Mouse (Mus musculus): ENCODE data around the gene Pigo.

DNA sequence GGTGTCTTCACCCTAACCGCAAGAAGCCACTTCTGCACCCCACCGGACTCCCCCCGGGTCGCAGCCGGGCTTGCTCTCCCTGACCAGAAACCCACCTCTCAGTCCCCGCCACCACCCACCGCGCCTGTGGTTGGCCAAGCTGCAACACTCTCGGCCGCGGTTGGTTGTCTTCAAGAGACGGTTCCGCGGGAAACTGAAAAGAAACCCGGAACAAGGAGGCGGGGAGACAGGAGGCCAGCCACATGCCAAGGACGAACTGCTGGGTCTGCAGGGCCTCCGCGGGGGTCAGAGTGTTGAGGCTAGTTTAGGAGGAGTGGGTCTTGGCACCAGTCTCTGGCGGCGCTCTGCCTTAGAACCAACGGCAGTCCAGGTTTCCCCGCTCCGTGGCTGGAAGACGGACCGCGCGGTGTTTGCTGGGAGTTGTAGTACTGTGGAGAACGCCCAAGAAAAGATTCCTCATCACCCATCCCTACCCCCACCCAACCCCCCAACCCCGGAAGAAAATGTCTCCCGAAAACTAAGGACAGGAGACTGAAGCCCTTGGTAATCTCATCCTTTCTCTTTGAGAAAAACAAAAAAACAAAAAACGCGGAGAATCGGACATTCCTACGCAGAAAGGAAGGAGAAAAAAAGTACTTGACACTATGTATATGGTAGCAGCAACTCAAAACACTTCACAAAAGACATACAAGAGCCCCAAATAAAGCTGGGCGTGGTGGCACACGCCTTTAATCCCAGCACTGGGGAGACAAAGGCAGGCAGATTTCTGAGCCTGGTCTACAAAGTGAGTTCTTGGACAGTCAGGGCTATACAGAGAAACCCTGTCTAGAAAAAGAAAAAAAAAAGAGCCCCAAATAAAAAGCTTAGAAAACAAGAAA is 15.2 kb downstream of the Pigo start, which contains the start of gene Fancg:
- no peak for TF ChIP-seq CTCF (IDR thresholded peaks at IDR 0.05; ENCODE audit: control insufficient read depth, insufficient read depth, insufficient read length)
- no peak for TF ChIP-seq MYOD1 (IDR thresholded peaks at IDR 0.05; ENCODE audit: control insufficient read depth, insufficient read length, low read depth)
- no peak for TF ChIP-seq CEBPB (IDR thresholded peaks at IDR 0.05; ENCODE audit: low read depth)
- no peak for TF ChIP-seq MAX (IDR thresholded peaks at IDR 0.05)
- TF ChIP-seq USF1 (IDR thresholded peaks at IDR 0.05; ENCODE audit: low read depth): no peak
- TF ChIP-seq MYOG (IDR thresholded peaks at IDR 0.05; ENCODE audit: control insufficient read depth, extremely low read depth, insufficient read length): no peak
- no peak for TF ChIP-seq FOSL1 (IDR thresholded peaks at IDR 0.05; ENCODE audit: insufficient read depth, low read length, poor library complexity, severe bottlenecking)
